Mouse (Mus musculus) limb, embryonic 10.5 days (tissue): ENCODE results near the gene Sun5. TPM values are rescaled to one million over a fixed set of nuclear protein-coding genes. Genes with fewer than 3 reads are reported as not detected.
"Not testable (repeated sequence)": the region's sequence is repeated elsewhere in the genome, so short reads cannot be mapped to it uniquely, and the experiment has no call there.

Experiments
- DNase-seq: peaks from one replicate; pipeline ENCODE4 v3.0.0-alpha.2; 2017; ENCODE audit warnings: low spot score
- H3K27ac ChIP-seq: fragments of 300-500 bp; sonication (generic); 2 replicates; pipeline ENCODE4 v1.5.1; 2016; ENCODE audit warnings: mild to moderate bottlenecking
- H3K27me3 ChIP-seq: fragments of 300-500 bp; sonication (generic); 2 replicates; pipeline ENCODE4 v1.6.1; 2016; ENCODE audit warnings: low read depth, mild to moderate bottlenecking; ENCODE audit not compliant: poor library complexity, severe bottlenecking
- H3K36me3 ChIP-seq: fragments of 300-500 bp; sonication (generic); 2 replicates; pipeline ENCODE4 v1.6.1; 2016; ENCODE audit warnings: mild to moderate bottlenecking, moderate library complexity
- H3K4me1 ChIP-seq: fragments of 300-500 bp; sonication (generic); 2 replicates; pipeline ENCODE4 v1.6.1; 2016
- H3K4me3 ChIP-seq: fragments of 300-500 bp; sonication (generic); 2 replicates; pipeline ENCODE4 v1.5.1; 2016; ENCODE audit warnings: mild to moderate bottlenecking, moderate library complexity
- H3K9me3 ChIP-seq: fragments of 300-500 bp; sonication (generic); replicated peaks from 2 replicates; pipeline ENCODE4 v1.6.1; 2016; ENCODE audit warnings: mild to moderate bottlenecking
- WGBS: fragments of 180-500 bp; shearing (Covaris S2); methylation state at CpG from one replicate; pipeline ENCODE4 v1.1.7; 2016; 5-methylcytosine and 5-hydroxymethylcytosine counted together
- polyA plus RNA-seq: library from polyadenylated mRNA; unstranded; fragments of >200 nt; fragmentation: Nextera tagmentation; extraction: Ambion mirVana; gene quantifications from 2 replicates; pipeline ENCODE4 v1.2.1, GENCODE M21; 2016

Sun5 gene
- polyA plus RNA-seq, 1 experiment from 2014 or later: not detected

DNA sequence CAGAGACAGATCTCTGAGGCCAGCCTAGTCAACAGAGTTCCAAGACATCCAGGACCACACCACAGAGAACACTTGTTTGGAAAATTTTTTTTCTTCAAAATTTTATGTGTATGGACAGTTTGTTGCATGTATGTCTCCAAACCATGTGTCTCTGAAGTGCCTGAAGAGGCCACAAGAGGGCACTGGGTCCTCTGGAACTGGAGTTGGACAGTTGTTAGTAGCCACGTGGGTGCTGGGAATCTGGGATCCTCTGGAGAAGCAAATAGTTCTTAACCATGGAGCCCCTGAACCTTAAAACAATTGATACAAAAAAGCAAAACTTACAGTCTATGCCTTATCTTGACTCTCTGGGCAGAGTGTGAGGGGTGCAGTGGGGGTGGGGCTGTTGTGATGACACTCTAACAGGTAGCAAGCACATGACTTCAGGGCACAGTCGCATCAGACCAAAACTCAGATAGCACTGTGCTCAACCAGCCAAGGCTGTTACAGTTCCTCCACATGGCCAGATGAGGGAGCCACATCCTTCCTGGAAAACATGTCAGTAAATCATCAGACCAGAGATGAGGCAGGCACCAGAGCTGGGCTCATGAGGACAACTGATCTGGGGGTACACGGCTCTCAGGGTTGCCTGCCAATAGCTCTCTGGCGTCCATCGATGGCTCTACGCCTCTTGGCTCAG is 20.4 kb downstream of the Sun5 start:
- no peak overlapping the region for H3K27ac ChIP-seq
- no peaks in the 10 kb centered on the region for H3K36me3 ChIP-seq
- no peak overlapping the region for H3K4me3 ChIP-seq
- 0 out of 2 replicates have a peak, but pooled peaks cover 4% of the 10 kb centered on the region for H3K4me1 ChIP-seq
- WGBS: 90% methylated on average over 6 of the region's 6 CpGs
- DNase-seq: no peak
- H3K9me3 ChIP-seq: no peaks in the 10 kb centered on the region
- no peaks in the 10 kb centered on the region for H3K27me3 ChIP-seq

DNA sequence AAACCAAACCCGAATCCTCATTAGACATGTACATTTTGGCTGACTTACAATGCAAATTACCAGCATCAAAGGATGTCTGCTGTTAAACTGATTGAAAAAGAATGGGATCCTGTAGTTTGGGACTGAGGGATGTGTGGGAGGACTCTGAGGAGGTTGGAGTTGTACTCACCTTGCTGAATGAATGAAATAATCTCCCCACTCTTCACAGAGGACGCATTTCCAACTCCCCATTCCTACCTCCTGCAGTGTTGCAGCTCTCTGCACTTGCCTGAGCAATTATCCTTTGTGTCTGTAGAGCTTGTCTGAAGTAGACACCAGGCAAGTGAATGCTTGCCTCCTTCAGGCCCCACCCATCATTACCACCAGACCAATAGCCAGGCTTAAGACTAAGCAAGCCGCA is 22.5 kb downstream of the Sun5 start:
- DNase-seq: no peak
- Histone ChIP-seq H3K36me3 (no peaks in the 10 kb centered on the region), H3K9me3 (no peaks in the 10 kb centered on the region), H3K27me3 (no peaks in the 10 kb centered on the region), H3K4me1 (0 out of 2 replicates have a peak, but pooled peaks cover 2% of the 10 kb centered on the region), H3K27ac (no peak overlapping the region), H3K4me3 (no peak overlapping the region)
- 82% methylated on average over 3 of the region's 3 CpGs for WGBS

- Histone ChIP-seq H3K27me3 (no peaks in the 10 kb centered on the region), H3K4me1 (no peaks in the 10 kb centered on the region), H3K36me3 (no peaks in the 10 kb centered on the region), H3K9me3 (no peaks in the 10 kb centered on the region), H3K4me3 (no peak overlapping the region), H3K27ac (no peak overlapping the region)
- DNase-seq: no peak
- WGBS: 85% methylated on average over 8 of the region's 8 CpGs
These were observed 28.0 kb downstream of the Sun5 start for GRCm38 (mm10) chr2:153842854-153843253.

DNA sequence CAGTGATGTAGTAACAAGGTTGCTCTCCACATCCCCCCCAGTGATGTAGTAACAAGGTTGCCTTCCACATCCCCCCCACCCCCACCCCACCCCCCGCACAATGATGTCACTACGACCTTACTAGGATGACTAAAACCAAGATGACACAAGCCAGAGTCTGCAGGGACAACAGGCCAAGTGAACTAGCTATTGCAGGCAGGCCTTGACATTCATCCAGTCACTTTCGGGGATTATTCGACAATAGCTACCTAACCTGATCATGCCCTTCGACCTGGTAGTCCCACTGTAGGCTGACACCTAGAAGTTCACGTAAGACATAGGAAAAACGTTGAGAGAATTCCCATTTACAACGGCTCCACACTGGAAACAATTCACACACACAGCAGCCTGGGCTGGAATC is 37.6 kb downstream of the Sun5 start:
- H3K36me3 ChIP-seq: no peaks in the 10 kb centered on the region
- peaks cover 2% of the 10 kb centered on the region; the same call in 1 of the 2 replicates for H3K4me1 ChIP-seq
- WGBS: 88% methylated on average over 8 of the region's 8 CpGs
- H3K4me3 ChIP-seq: no peak overlapping the region
- no peak overlapping the region for H3K27ac ChIP-seq
- H3K27me3 ChIP-seq: no peaks in the 10 kb centered on the region
- no peaks in the 10 kb centered on the region for H3K9me3 ChIP-seq
- no peak for DNase-seq

DNA sequence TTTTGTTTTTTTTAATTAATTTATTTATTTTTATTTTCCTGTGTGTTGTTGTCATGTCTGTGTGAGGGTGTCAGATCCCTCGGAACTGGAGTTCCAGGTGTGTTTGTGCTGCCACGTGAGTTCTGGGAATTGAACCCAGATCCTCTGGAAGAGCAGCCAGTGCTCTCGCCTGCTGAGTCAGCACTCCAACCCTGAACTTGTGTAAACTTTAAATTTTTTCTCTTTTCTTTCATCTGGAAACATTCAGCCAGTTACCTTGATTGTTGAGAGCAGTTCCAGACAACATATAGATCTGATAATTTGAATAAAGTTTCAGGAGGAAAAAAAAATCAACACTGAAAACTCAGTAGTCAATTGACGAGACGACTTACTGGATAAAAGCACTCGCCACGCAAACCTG is 42.2 kb downstream of the Sun5 start:
- no peak for DNase-seq
- H3K9me3 ChIP-seq: no peaks in the 10 kb centered on the region
- no peaks in the 10 kb centered on the region for H3K36me3 ChIP-seq
- no peak overlapping the region for H3K4me3 ChIP-seq
- H3K4me1 ChIP-seq: peaks cover 2% of the 10 kb centered on the region; the same call in 1 of the 2 replicates
- H3K27ac ChIP-seq: no peak overlapping the region
- no peaks in the 10 kb centered on the region for H3K27me3 ChIP-seq
- 89% methylated on average over 7 of the region's 7 CpGs for WGBS

- Histone ChIP-seq H3K27me3 (no peaks in the 10 kb centered on the region), H3K4me3 (no peak overlapping the region), H3K4me1 (peaks cover 2% of the 10 kb centered on the region; the same call in 1 of the 2 replicates), H3K36me3 (no peaks in the 10 kb centered on the region), H3K9me3 (no peaks in the 10 kb centered on the region), H3K27ac (no peak overlapping the region)
- WGBS: 83% methylated on average over 8 of the region's 8 CpGs
- DNase-seq: no peak
These were observed 43.6 kb downstream of the Sun5 start for GRCm38 (mm10) chr2:153827171-153827830.

DNA sequence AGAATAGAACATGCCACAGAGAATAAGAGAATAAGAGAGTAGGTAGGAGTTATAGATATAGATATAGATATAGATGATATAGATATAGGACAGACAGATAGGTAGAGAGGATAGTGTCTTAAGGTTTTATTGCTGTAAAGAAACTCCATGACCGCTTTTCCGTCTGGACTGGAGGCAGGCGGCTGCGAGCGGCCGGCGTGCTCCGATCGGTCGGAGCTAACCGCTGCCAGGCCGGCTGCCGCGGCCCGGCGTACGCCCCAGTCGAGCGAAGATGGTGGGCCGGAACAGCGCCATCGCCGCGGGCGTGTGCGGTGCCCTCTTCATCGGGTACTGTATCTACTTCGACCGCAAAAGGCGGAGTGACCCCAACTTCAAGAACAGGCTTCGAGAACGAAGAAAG is 45.0 kb downstream of the Sun5 start:
- 71% methylated on average over 32 of the region's 32 CpGs for WGBS
- not testable (repeated sequence) for H3K27me3 ChIP-seq, H3K4me3 ChIP-seq, DNase-seq, H3K4me1 ChIP-seq, H3K27ac ChIP-seq, H3K9me3 ChIP-seq, H3K36me3 ChIP-seq

GRCm38 (mm10) chr2:153824593-153824992 is 46.3 kb downstream of the Sun5 start:
- DNase-seq: no peak
- Histone ChIP-seq H3K9me3 (no peaks in the 10 kb centered on the region), H3K4me3 (no peak overlapping the region), H3K36me3 (no peaks in the 10 kb centered on the region), H3K27ac (no peak overlapping the region), H3K27me3 (no peaks in the 10 kb centered on the region), H3K4me1 (no peaks in the 10 kb centered on the region)
- 93% methylated on average over 6 of the region's 6 CpGs for WGBS

DNA sequence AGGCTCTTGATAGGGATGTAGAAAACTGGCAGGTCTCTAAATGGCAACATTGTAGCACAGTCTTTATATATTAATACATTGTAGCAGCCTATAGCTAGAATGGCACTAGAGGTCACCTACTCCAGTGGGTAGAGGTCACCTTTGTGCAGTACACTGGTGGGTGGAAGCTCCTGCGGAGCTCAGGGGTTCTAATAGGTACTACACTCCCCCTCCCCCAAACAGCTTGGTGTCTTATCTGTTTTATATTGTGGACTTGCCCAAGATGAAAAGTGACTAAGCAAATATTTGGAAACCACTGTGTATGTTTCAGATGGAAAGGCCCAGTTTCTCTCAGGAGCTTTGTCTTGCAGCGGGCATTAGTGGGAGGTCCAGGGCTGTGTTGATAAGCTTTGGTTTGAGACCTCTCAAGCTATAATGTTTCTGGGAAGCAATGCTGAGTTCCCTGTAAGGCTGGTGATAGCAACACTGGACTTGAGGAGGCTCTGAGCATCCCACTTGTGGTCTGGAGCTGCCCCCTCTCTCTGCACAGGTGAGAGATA is 48.8 kb downstream of the Sun5 start:
- H3K27me3 ChIP-seq: no peaks in the 10 kb centered on the region
- H3K4me3 ChIP-seq: no peak overlapping the region
- no peaks in the 10 kb centered on the region for H3K36me3 ChIP-seq
- no peaks in the 10 kb centered on the region for H3K4me1 ChIP-seq
- no peak for DNase-seq
- H3K27ac ChIP-seq: no peak overlapping the region
- no peaks in the 10 kb centered on the region for H3K9me3 ChIP-seq
- 92% methylated on average over 2 of the region's 2 CpGs for WGBS

GRCm38 (mm10) chr2:153809921-153810320 is 61.0 kb downstream of the Sun5 start:
- Histone ChIP-seq H3K4me3 (no peak overlapping the region), H3K4me1 (no peaks in the 10 kb centered on the region), H3K9me3 (no peaks in the 10 kb centered on the region), H3K27me3 (no peaks in the 10 kb centered on the region), H3K27ac (no peak overlapping the region), H3K36me3 (no peaks in the 10 kb centered on the region)
- 66% methylated on average over 3 of the region's 3 CpGs for WGBS
- DNase-seq: no peak

- 82% methylated on average over 6 of the region's 6 CpGs for WGBS
These were observed 62.0 kb downstream of the Sun5 start for GRCm38 (mm10) chr2:153808841-153809240.

DNA sequence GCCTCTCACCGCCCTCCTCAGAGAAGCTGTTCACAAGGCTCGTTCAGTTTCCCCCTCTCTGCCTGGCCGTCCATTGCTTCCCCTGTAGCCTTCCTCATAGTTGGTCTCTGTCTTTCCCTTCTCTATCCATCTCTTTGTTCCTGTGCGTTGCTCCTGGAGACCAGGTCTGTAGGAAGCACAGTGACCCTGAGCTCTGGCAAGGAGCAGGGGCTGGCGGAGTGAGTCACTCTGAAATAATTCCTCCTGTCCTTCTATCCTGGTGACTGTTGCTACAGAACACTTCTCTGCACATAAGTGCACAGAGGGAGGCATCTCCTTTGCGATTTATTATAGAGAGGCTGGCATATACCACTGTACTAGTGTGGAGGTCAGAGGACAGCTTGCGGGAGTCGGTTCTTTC is 62.7 kb downstream of the Sun5 start:
- Histone ChIP-seq H3K4me1 (no peaks in the 10 kb centered on the region), H3K4me3 (no peak overlapping the region), H3K27ac (no peak overlapping the region), H3K9me3 (no peaks in the 10 kb centered on the region), H3K27me3 (no peaks in the 10 kb centered on the region), H3K36me3 (no peaks in the 10 kb centered on the region)
- 86% methylated on average over 8 of the region's 8 CpGs for WGBS
- no peak for DNase-seq

More at GRCm38 (mm10) chr2:153808841-153809240, 62.0 kb downstream of the Sun5 start:
- no peak for DNase-seq
- Histone ChIP-seq H3K4me3 (no peak overlapping the region), H3K27me3 (no peaks in the 10 kb centered on the region), H3K4me1 (no peaks in the 10 kb centered on the region), H3K36me3 (no peaks in the 10 kb centered on the region), H3K9me3 (no peaks in the 10 kb centered on the region), H3K27ac (no peak overlapping the region)

- peak; percentile 56 for DNase-seq
- not testable (repeated sequence) for H3K27ac ChIP-seq, H3K27me3 ChIP-seq, H3K4me1 ChIP-seq, H3K36me3 ChIP-seq, H3K9me3 ChIP-seq, H3K4me3 ChIP-seq
These were observed 63.4 kb downstream of the Sun5 start for GRCm38 (mm10) chr2:153807464-153807863.
